Mouse (Mus musculus) C2C12 (cell line): Measurements from ENCODE around the gene Eomes. TPM values are rescaled to one million over a fixed set of nuclear protein-coding genes. Genes with fewer than 3 reads are reported as not detected.

ENCODE experiments used
- H3K27me3 ChIP-seq: one replicate; pipeline ENCODE4 v1.6.1; 2011; ENCODE audit not compliant: control insufficient read depth, insufficient read depth, insufficient read length
- H3K36me3 ChIP-seq: one replicate; pipeline ENCODE4 v1.6.1; 2011; ENCODE audit not compliant: control insufficient read depth, insufficient read depth
- H3K4me3 ChIP-seq: one replicate; pipeline ENCODE4 v1.5.1; 2011; ENCODE audit warnings: mild to moderate bottlenecking, control low read depth; ENCODE audit not compliant: poor library complexity, insufficient read depth, severe bottlenecking
- H3K79me2 ChIP-seq: one replicate; pipeline ENCODE4 v1.6.1; 2011; ENCODE audit not compliant: control insufficient read depth, insufficient read depth
- H3K79me3 ChIP-seq: one replicate; pipeline ENCODE4 v1.6.1; 2011; ENCODE audit warnings: low read depth, control low read depth
- H3ac ChIP-seq: one replicate; pipeline ENCODE3; 2011; ENCODE audit warnings: low read depth; ENCODE audit not compliant: control insufficient read depth, insufficient read length
- CEBPB ChIP-seq: IDR thresholded peaks from one replicate; pipeline ENCODE4 v1.6.1; 2011; ENCODE audit warnings: low read depth, mild to moderate bottlenecking, control low read depth, moderate library complexity
- CTCF ChIP-seq: IDR thresholded peaks from one replicate; pipeline ENCODE4 v1.5.1; 2011; ENCODE audit not compliant: control insufficient read depth, insufficient read depth, insufficient read length
- FOSL1 ChIP-seq: IDR thresholded peaks from one replicate; pipeline ENCODE4 v1.8.0; 2011; ENCODE audit warnings: mild to moderate bottlenecking, low read length; ENCODE audit not compliant: poor library complexity, insufficient read depth, severe bottlenecking
- MAX ChIP-seq: IDR thresholded peaks from one replicate; pipeline ENCODE4 v1.6.1; 2011; ENCODE audit warnings: mild to moderate bottlenecking, control low read depth
- MYOD1 ChIP-seq: IDR thresholded peaks from one replicate; pipeline ENCODE4 v1.6.1; 2011; ENCODE audit warnings: low read depth; ENCODE audit not compliant: control insufficient read depth, insufficient read length
- MYOG ChIP-seq: IDR thresholded peaks from one replicate; pipeline ENCODE4 v1.6.1; 2011; ENCODE audit not compliant: control insufficient read depth, insufficient read length; ENCODE audit errors: extremely low read depth
- USF1 ChIP-seq: IDR thresholded peaks from one replicate; pipeline ENCODE4 v1.6.1; 2011; ENCODE audit warnings: low read depth, mild to moderate bottlenecking, control low read depth, moderate library complexity
- polyA plus RNA-seq: library from polyadenylated mRNA; unstranded; fragments of >200 nt; fragmentation: generic; extraction: Trizol; gene quantifications from one replicate; pipeline ENCODE4 v1.2.1, GENCODE M21; 2012; ENCODE audit warnings: missing spikeins

Eomes gene
- polyA plus RNA-seq, 1 experiment: 0.15 TPM

- H3K36me3 ChIP-seq: no peaks in the 10 kb centered on the region
- H3K79me2 ChIP-seq: no peaks in the 10 kb centered on the region
- TF ChIP-seq USF1: no peak
- TF ChIP-seq CEBPB: no peak
- TF ChIP-seq MYOG: no peak
- no peak for TF ChIP-seq FOSL1
- TF ChIP-seq MAX: no peak
- TF ChIP-seq MYOD1: no peak
- no peak overlapping the region for H3K4me3 ChIP-seq
- no peaks in the 10 kb centered on the region for H3K79me3 ChIP-seq
- no peak overlapping the region for H3ac ChIP-seq
- no peaks in the 10 kb centered on the region for H3K27me3 ChIP-seq
Observed at GRCm38 (mm10) chr9:118496952-118497351, 18.9 kb downstream of the Eomes start.

GRCm38 (mm10) chr9:118498061-118498460 is 20.0 kb downstream of the Eomes start:
- Histone ChIP-seq H3K79me3 (no peaks in the 10 kb centered on the region), H3K36me3 (no peaks in the 10 kb centered on the region), H3K4me3 (no peak overlapping the region), H3ac (no peak overlapping the region), H3K27me3 (no peaks in the 10 kb centered on the region), H3K79me2 (no peaks in the 10 kb centered on the region)
- TF ChIP-seq CEBPB (no peak), MYOD1 (no peak), CTCF (no peak), MAX (no peak), USF1 (no peak), FOSL1 (no peak), MYOG (no peak)

GRCm38 (mm10) chr9:118500963-118501362 is 23.0 kb downstream of the Eomes start:
- Histone ChIP-seq H3K79me2 (no peaks in the 10 kb centered on the region), H3ac (no peak overlapping the region), H3K27me3 (no peaks in the 10 kb centered on the region), H3K79me3 (no peaks in the 10 kb centered on the region), H3K36me3 (no peaks in the 10 kb centered on the region), H3K4me3 (no peak overlapping the region)
- TF ChIP-seq FOSL1: no peak
- no peak for TF ChIP-seq USF1
- TF ChIP-seq MYOD1: no peak
- TF ChIP-seq CEBPB: no peak
- TF ChIP-seq MYOG: no peak

- H3K79me3 ChIP-seq: peaks cover 25% of the 10 kb centered on the region
- H3ac ChIP-seq: no peak overlapping the region
- TF ChIP-seq MYOG: no peak
- no peak for TF ChIP-seq CTCF
- TF ChIP-seq USF1: no peak
- no peak for TF ChIP-seq MYOD1
- TF ChIP-seq MAX: no peak
- TF ChIP-seq CEBPB: no peak
- no peak for TF ChIP-seq FOSL1
- H3K4me3 ChIP-seq: no peak overlapping the region
- no peaks in the 10 kb centered on the region for H3K36me3 ChIP-seq
- H3K27me3 ChIP-seq: no peaks in the 10 kb centered on the region
- H3K79me2 ChIP-seq: peaks cover 35% of the 10 kb centered on the region
Observed at GRCm38 (mm10) chr9:118504656-118505055, 26.6 kb downstream of the Eomes start.

- Histone ChIP-seq H3K27me3 (no peaks in the 10 kb centered on the region), H3K79me2 (peaks cover 49% of the 10 kb centered on the region)
Observed at GRCm38 (mm10) chr9:118506020-118506403, 28.0 kb downstream of the Eomes start, which contains the start of gene Golga4. TSS of gene Golga4 (plus strand) at chr9:118506267.

More at GRCm38 (mm10) chr9:118506020-118506403, 28.0 kb downstream of the Eomes start, which contains the start of gene Golga4:
- Histone ChIP-seq H3K79me3 (peaks cover 34% of the 10 kb centered on the region), H3K36me3 (no peaks in the 10 kb centered on the region), H3ac (peak within 1 kb of the TSS; percentile 74), H3K4me3 (peak within 1 kb of the TSS; percentile 72)
- TF ChIP-seq CEBPB (no peak), MYOD1 (no peak), MYOG (no peak), USF1 (no peak), MAX (no peak), FOSL1 (no peak), CTCF (no peak)
